Mouse (Mus musculus): ENCODE measurements at regions not wholly inside any gene's neighbourhood (a gene's known extent, or its start where the extent isn't known, plus 50 kb on each side); places are given as distances from the start of the nearest gene placed in this dataset.
"Not testable (repeated sequence)": the region's sequence is repeated elsewhere in the genome, so short reads cannot be mapped to it uniquely, and the experiment has no call there.

DNA sequence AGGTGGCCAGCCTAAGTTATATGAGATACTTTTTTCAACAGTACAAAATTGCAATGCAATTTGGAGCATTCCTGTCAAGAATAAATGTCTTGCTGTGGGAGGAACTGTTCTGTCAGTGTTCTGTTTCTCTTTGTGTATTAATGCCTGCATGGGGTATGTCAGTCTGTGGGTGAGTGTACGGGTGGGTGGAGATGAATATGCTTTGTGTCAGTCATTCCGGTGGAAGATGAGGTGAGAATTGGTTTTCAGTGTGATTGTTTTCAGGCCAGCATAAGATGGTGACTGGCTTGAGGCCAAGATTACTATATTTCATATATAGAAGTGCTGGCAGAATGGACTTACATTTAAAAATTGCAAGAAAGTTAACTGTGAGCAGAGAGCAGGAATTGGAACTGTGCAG, 184.0 kb downstream of the Frk start:
- WGBS = 53% methylated on average over 2 of the region's 2 CpGs
- Histone ChIP-seq H3K4me2 (replicated peaks) (no peak overlapping the region), H3K9me3 (replicated peaks) (no peaks in the 10 kb centered on the region), H3K9ac (no peak overlapping the region), H3K4me1 (peaks cover 4% of the 10 kb centered on the region; the same call in 1 of the 2 replicates), H3K36me3 (no peaks in the 10 kb centered on the region), H3K27me3 (no peaks in the 10 kb centered on the region), H3K4me3 (no peak overlapping the region), H3K27ac (no peak overlapping the region)
- ATAC-seq (ENCODE audit: low FRiP score) = no peak

DNA sequence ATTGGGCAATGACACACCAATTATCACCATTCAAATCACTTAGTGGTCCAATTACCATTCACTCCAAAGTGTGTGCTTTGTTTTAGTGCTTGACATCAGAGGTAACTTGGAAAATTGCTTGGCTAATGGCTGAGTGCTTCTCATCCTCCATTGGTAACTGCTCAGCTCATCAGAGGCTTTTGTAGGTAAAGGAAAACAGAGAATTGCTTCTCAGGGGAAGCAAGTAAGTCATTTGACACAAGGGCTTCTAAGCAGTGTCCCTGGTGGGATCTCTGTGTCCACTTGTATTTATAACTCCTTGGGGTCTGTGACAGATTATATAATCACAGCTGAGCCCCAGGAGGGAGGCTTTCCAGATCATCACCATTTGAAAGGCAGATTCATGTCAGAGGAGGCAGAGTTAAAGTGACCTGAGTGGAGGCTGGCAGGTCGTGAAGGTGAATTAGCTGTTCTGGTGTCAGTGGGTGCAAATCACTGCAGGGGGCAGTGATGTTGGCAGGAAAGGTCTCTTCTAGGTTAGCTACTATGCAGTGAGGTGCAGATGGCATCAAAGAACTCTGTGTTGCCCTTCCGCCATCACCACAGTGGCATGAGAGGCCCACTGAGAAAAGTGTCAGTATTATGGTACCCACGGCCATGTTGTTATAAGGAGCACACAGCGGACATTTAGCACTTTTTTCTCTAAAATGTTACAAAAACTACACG, 184.7 kb downstream of the Frk start:
- Histone ChIP-seq H3K4me2 (replicated peaks) (no peak overlapping the region), H3K9ac (no peak overlapping the region), H3K27ac (no peak overlapping the region), H3K9me3 (replicated peaks) (no peaks in the 10 kb centered on the region), H3K27me3 (no peaks in the 10 kb centered on the region), H3K4me3 (no peak overlapping the region), H3K36me3 (no peaks in the 10 kb centered on the region), H3K4me1 (peaks cover 4% of the 10 kb centered on the region; the same call in 1 of the 2 replicates)
- ATAC-seq (ENCODE audit: low FRiP score) = peak; percentile 56; the same call in 1 of the 2 replicates
- WGBS = 63% methylated on average over 5 of the region's 5 CpGs

DNA sequence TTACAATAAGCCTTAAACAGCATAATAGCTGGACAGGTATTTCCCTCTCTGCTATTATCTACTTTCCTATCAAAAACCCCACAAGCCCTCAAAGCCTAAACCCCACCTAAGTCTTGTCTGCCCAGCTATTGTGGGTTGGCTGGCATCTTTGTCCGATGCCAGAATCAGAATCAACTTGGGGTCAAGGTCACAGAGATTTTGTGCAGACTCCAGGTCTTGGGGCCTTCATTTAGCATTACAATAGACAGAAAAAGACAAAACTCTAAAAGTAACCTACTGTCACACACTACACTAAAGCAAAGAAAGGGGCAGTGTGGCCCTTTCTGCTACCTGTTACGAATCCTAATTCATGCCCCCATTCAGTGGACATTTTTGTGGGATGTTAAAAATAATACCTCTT, 188.6 kb downstream of the Frk start:
- Histone ChIP-seq H3K27me3 (no peaks in the 10 kb centered on the region), H3K4me2 (replicated peaks) (no peak overlapping the region), H3K27ac (no peak overlapping the region), H3K4me1 (peaks cover 4% of the 10 kb centered on the region; the same call in 1 of the 2 replicates), H3K4me3 (no peak overlapping the region), H3K9ac (no peak overlapping the region), H3K36me3 (no peaks in the 10 kb centered on the region), H3K9me3 (replicated peaks) (no peaks in the 10 kb centered on the region)
- 83% methylated on average over 2 of the region's 2 CpGs for WGBS
- ATAC-seq (ENCODE audit: low FRiP score) = no peak

DNA sequence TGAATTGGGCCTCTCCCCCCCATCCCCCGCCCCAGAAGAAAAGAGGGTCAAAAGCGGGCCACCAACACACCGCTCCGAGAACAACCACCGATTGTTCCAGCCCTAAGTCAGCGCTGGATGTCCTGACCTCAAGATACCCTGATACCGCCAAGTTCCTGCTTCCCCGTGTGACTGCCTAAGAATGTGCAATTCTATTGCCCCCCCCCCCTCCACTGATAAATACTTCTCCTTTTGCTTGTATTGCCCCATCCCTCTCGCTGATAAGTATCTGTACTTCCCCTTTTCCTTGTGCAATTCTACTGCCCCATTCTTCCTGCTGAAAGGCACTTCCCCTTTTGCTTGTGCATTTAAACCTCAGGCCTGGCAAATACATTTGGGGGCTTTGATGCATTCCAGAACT, 216.2 kb downstream of the Frk start:
- H3K27ac ChIP-seq; H3K4me1 ChIP-seq; ATAC-seq (ENCODE audit: low FRiP score); H3K9ac ChIP-seq; H3K4me3 ChIP-seq; H3K4me2 ChIP-seq (replicated peaks); H3K36me3 ChIP-seq; H3K9me3 ChIP-seq (replicated peaks); H3K27me3 ChIP-seq: not testable (repeated sequence)
- 77% methylated on average over 9 of the region's 9 CpGs for WGBS

DNA sequence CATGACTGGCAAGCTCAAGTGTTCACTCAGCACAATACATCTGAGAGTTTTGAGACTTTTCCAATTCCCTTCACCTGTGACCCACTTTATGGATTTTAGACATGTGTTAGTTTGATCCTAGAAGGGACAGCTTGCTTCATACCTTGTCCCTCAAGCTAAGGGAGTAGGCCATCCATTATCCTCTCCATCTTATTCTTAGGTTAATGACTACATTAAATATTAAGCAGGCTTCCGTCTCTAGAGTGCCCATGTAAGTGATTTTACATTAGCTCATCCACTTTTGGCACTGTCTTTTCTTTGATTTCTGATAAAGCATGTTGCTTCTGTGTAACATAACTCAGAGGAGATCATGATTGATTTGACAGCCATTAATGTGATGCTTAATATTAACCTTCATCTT, 218.8 kb downstream of the Frk start:
- H3K4me2 ChIP-seq (replicated peaks) = no peak overlapping the region
- H3K27ac ChIP-seq = no peak overlapping the region
- H3K9me3 ChIP-seq (replicated peaks) = no peaks in the 10 kb centered on the region
- no peak overlapping the region for H3K9ac ChIP-seq
- no peaks in the 10 kb centered on the region for H3K27me3 ChIP-seq
- no peak for ATAC-seq (ENCODE audit: low FRiP score)
- WGBS = 85% methylated on average over 1 of the region's 1 CpGs
- no peaks in the 10 kb centered on the region for H3K36me3 ChIP-seq
- no peak overlapping the region for H3K4me3 ChIP-seq
- H3K4me1 ChIP-seq = no peaks in the 10 kb centered on the region

DNA sequence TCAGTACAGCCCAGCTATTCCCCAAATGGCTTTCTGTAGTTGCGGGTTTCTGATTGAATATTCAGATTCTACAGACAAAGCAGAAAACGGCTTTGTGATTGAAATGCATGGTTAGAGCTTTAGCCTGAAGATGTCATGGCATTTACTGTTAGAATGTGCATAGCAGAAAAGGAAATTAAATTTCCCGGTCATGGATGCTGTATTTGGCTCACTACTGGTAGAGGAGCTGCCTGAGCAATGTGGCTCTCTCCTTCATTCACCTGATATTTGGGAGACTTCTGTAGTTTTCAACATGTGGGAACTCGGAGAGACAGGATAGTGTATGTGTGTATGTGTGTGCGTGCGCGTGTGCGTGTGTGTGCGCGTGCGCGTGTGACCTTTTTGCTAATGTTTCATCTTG, 222.2 kb downstream of the Frk start:
- no peaks in the 10 kb centered on the region for H3K27me3 ChIP-seq
- no peaks in the 10 kb centered on the region for H3K36me3 ChIP-seq
- no peaks in the 10 kb centered on the region for H3K9me3 ChIP-seq (replicated peaks)
- no peaks in the 10 kb centered on the region for H3K4me1 ChIP-seq
- no peak overlapping the region for H3K4me2 ChIP-seq (replicated peaks)
- no peak overlapping the region for H3K9ac ChIP-seq
- 90% methylated on average over 12 of the region's 12 CpGs for WGBS
- no peak overlapping the region for H3K4me3 ChIP-seq
- H3K27ac ChIP-seq = no peak overlapping the region
- ATAC-seq (ENCODE audit: low FRiP score) = no peak

DNA sequence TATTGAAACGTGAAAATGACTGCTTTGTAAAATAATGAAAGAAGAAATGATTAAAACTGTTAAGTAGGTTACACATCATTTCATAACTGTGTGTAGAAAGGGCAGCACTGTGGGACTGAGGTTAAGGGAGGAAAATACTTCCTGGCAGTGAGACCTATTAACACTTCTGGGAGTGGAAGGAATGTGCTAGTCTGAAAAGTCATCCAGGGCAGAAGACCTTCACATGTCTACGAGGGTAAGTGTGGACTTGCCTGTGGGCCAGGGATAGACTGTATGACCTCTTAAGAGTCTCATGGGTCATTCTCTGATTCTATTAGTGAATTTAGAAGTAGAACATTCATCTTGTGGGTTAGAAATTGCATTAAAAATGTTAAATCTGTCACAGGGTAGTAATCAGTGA, 248.1 kb downstream of the Frk start:
- Histone ChIP-seq H3K27me3 (no peaks in the 10 kb centered on the region), H3K9me3 (replicated peaks) (no peaks in the 10 kb centered on the region), H3K4me2 (replicated peaks) (no peak overlapping the region), H3K4me3 (no peak overlapping the region), H3K4me1 (no peaks in the 10 kb centered on the region), H3K9ac (no peak overlapping the region), H3K36me3 (no peaks in the 10 kb centered on the region), H3K27ac (no peak overlapping the region)
- 71% methylated on average over 2 of the region's 2 CpGs for WGBS
- ATAC-seq (ENCODE audit: low FRiP score) = no peak

DNA sequence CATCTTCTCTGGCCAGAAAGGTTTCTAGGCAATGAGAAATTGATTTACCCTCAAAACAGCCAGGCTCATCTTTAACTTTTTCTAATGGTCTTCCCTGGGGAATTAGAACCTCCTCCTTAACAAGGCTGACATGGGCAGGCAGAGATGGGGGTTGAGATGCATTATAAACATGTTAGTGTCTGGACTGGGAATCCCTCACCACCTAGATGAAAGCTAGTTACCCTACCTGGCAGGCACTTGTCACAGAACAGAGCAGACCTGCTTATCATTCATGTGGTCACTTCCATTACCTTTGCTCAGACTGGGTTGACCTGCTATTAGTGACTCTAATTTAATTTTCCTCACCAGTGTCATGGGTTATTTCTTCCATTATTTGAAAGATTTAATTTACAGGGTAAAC, 279.2 kb downstream of the Frk start:
- no peak overlapping the region for H3K27ac ChIP-seq

DNA sequence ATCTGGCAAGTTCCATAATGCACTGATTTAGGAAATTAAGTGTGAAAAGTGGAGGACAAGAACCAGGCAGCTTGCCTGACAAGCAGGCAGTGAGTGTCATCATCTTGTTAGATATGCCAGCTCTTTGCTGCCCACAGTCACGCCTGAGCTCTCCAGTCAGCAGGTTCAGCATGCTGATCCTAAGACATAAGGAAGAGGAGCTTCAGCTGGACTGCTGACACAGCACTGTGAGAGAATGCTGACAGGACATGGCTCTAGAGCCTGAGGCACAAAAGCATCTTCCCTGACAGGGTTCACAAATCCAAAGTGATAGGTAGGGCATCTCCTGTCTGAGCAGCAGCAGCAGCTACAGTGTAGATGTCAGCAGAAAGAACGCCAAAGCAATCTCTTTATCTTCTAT, 308.9 kb downstream of the Frk start:
- H3K4me1 ChIP-seq = no peaks in the 10 kb centered on the region
- H3K4me2 ChIP-seq (replicated peaks) = no peak overlapping the region
- H3K9ac ChIP-seq = no peak overlapping the region
- ATAC-seq (ENCODE audit: low FRiP score) = peak; percentile 67
- no peak overlapping the region for H3K4me3 ChIP-seq
- 37% methylated on average over 2 of the region's 2 CpGs for WGBS
- H3K36me3 ChIP-seq = no peaks in the 10 kb centered on the region
- no peaks in the 10 kb centered on the region for H3K9me3 ChIP-seq (replicated peaks)
- no peaks in the 10 kb centered on the region for H3K27me3 ChIP-seq
- H3K27ac ChIP-seq = no peak overlapping the region

More for the DNA sequence above, 279.2 kb downstream of the Frk start:
- no peaks in the 10 kb centered on the region for H3K4me1 ChIP-seq
- H3K9ac ChIP-seq = no peak overlapping the region
- no peak overlapping the region for H3K4me2 ChIP-seq (replicated peaks)
- no peaks in the 10 kb centered on the region for H3K9me3 ChIP-seq (replicated peaks)
- H3K4me3 ChIP-seq = no peak overlapping the region
- no peaks in the 10 kb centered on the region for H3K36me3 ChIP-seq
- ATAC-seq (ENCODE audit: low FRiP score) = no peak; the same call in 1 of the 2 replicates
- no peaks in the 10 kb centered on the region for H3K27me3 ChIP-seq

DNA sequence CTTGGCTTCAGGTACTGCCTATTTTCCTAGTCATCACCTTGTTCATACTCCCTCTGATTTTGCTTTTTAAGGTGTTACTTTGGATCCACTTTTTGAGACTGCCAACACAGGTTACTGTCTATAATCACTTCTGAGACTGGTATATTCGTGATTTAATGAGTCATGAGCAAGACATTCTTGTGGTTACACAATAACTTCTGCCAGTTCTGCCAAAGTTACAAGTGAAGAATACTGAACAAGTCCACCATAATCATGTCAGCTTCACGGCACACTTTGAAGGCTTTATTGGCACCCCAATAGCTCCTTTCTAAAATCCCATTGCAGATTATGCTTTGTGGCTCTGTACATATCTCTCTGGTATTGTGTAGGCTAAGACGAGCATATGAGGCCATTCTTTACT, 327.9 kb downstream of the Frk start:
- H3K9ac ChIP-seq = no peak overlapping the region
- H3K4me1 ChIP-seq = no peaks in the 10 kb centered on the region
- H3K4me2 ChIP-seq (replicated peaks) = no peak overlapping the region
- no peaks in the 10 kb centered on the region for H3K9me3 ChIP-seq (replicated peaks)
- H3K36me3 ChIP-seq = no peaks in the 10 kb centered on the region
- H3K4me3 ChIP-seq = no peak overlapping the region
- no peaks in the 10 kb centered on the region for H3K27me3 ChIP-seq
- ATAC-seq (ENCODE audit: low FRiP score) = no peak
- H3K27ac ChIP-seq = no peak overlapping the region
- 86% methylated on average over 3 of the region's 3 CpGs for WGBS

DNA sequence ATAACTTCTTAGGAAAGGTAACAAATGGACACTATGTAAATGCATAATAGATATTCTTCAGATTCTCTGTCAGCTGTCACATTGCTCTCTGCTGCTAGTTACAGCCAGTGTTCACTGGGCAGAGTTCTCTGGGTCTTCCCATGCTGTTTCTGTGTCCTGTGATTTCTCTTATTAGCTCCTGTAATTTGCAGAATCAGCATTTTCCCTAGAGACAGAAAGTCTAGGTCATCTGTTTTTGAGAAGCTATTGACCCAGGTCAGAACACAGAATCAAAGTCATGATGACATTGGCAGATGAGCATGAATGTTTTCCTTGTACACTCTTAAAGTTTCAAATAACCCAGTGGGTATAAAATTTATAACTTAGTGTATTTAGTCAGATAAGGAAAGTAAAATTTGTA, 340.9 kb downstream of the Frk start:
- ATAC-seq (ENCODE audit: low FRiP score) = no peak
- no peaks in the 10 kb centered on the region for H3K27me3 ChIP-seq

DNA sequence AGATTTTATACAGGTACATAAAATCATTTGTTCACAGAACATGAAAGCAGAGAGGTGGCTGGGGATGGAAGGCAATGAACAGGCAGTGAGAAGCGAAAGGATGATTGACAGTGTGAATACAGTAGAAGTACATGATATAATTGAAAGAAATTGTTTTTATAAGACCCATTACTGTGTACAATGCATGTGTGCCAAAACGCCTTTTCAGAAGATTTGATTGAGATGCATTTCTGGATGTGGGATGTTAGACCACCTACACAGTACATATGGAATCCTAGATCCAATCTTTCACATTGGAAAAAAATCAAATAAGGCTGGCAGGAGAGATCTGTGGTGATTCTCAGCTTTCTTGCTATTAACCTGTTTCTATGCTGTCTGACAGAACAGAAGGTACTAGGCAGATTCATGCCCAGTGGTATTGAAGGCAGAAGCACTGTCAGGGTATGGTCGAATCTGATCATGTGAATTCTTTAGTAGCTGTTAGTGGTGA, 358.9 kb downstream of the Frk start:
- no peak overlapping the region for H3K4me3 ChIP-seq
- no peaks in the 10 kb centered on the region for H3K4me1 ChIP-seq
- 87% methylated on average over 3 of the region's 3 CpGs for WGBS
- no peak for ATAC-seq (ENCODE audit: low FRiP score)
- H3K36me3 ChIP-seq = no peaks in the 10 kb centered on the region
- no peak overlapping the region for H3K4me2 ChIP-seq (replicated peaks)
- no peaks in the 10 kb centered on the region for H3K9me3 ChIP-seq (replicated peaks)
- H3K27ac ChIP-seq = no peak overlapping the region
- no peaks in the 10 kb centered on the region for H3K27me3 ChIP-seq
- no peak overlapping the region for H3K9ac ChIP-seq

More for the DNA sequence above, 340.9 kb downstream of the Frk start:
- H3K9me3 ChIP-seq (replicated peaks) = no peaks in the 10 kb centered on the region
- no peak overlapping the region for H3K9ac ChIP-seq
- H3K4me1 ChIP-seq = no peaks in the 10 kb centered on the region
- H3K4me2 ChIP-seq (replicated peaks) = no peak overlapping the region
- H3K36me3 ChIP-seq = no peaks in the 10 kb centered on the region
- H3K27ac ChIP-seq = no peak overlapping the region
- no peak overlapping the region for H3K4me3 ChIP-seq

DNA sequence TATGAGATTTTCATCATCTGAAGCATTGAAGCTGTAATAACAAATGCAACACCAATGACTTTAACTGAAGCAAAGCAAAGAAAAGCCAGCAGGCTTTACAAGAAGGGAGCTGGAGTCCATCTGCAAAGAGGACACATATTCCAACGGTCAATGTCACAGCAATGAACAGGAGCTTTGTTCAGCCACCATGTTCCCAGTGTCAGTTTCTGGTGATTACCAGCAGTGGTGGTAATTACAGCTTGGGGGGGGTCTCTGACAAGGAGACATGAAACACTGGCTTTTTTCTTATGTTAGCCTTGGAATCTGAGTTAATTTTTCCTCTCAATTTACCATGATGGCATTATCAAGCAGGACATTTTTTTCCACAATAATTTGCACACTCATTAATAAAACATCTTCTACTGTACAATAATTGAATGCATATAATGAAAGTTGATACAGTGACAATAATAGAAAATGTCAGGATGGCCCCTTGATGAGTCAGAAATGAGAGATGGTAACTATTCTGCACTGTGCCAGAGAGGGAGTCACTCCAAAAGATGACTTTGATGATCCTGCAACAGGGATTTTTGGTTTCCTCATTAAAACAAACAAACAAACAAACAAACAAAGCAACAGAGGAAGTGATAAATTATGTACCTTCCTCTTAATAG, 373.4 kb downstream of the Frk start:
- H3K9me3 ChIP-seq (replicated peaks) = no peaks in the 10 kb centered on the region
- no peaks in the 10 kb centered on the region for H3K27me3 ChIP-seq
- 61% methylated on average over 1 of the region's 1 CpGs for WGBS
- no peaks in the 10 kb centered on the region for H3K4me1 ChIP-seq
- no peak for ATAC-seq (ENCODE audit: low FRiP score)
- H3K4me2 ChIP-seq (replicated peaks) = no peak overlapping the region
- no peak overlapping the region for H3K27ac ChIP-seq
- no peaks in the 10 kb centered on the region for H3K36me3 ChIP-seq
- no peak overlapping the region for H3K4me3 ChIP-seq
- no peak overlapping the region for H3K9ac ChIP-seq

Data from hindbrain, embryonic 12.5 days (tissue).